Mouse (Mus musculus) embryonic facial prominence, embryonic 15.5 days (tissue): Measurements from ENCODE around the gene Zdhhc4. TPM values are rescaled to one million over a fixed set of nuclear protein-coding genes. Genes with fewer than 3 reads are reported as not detected.

Source experiments
- ATAC-seq: fragments of 200-750 bp; cut with Nextera tagmentation; 2 replicates; pipeline ENCODE4 v1.8.0; 2017; ENCODE audit warnings: low read depth, moderate TSS enrichment; ENCODE audit not compliant: insufficient number of reproducible peaks, low FRiP score, low TSS enrichment
- H3K27ac ChIP-seq: fragments of 300-500 bp; sonication (generic); replicated peaks from 2 replicates; pipeline ENCODE4 v1.5.1; 2015; ENCODE audit warnings: mild to moderate bottlenecking, inconsistent platforms
- H3K27me3 ChIP-seq: fragments of 300-500 bp; sonication (generic); 2 replicates; pipeline ENCODE4 v1.6.1; 2015; ENCODE audit warnings: inconsistent platforms
- H3K36me3 ChIP-seq: fragments of 300-500 bp; sonication (generic); 2 replicates; pipeline ENCODE4 v1.6.1; 2015; ENCODE audit warnings: mild to moderate bottlenecking, inconsistent platforms
- H3K4me1 ChIP-seq: fragments of 300-500 bp; sonication (generic); 2 replicates; pipeline ENCODE4 v1.6.1; 2015; ENCODE audit warnings: inconsistent platforms
- H3K4me2 ChIP-seq: fragments of 300-500 bp; sonication (generic); replicated peaks from 2 replicates; pipeline ENCODE4 v1.6.1; 2015; ENCODE audit warnings: mild to moderate bottlenecking, inconsistent platforms
- H3K4me3 ChIP-seq: fragments of 300-500 bp; sonication (generic); replicated peaks from 2 replicates; pipeline ENCODE4 v1.5.1; 2015; ENCODE audit warnings: mild to moderate bottlenecking, inconsistent platforms
- H3K9ac ChIP-seq: fragments of 300-500 bp; sonication (generic); 2 replicates; pipeline ENCODE4 v1.6.1; 2015; ENCODE audit warnings: inconsistent platforms
- H3K9me3 ChIP-seq: fragments of 300-500 bp; sonication (generic); replicated peaks from 2 replicates; pipeline ENCODE4 v1.6.1; 2016; ENCODE audit warnings: inconsistent platforms
- WGBS: fragments of 180-500 bp; shearing (Covaris S2); methylation state at CpG from one replicate; pipeline ENCODE4 v1.1.7; 2015; 5-methylcytosine and 5-hydroxymethylcytosine counted together
- polyA plus RNA-seq: library from polyadenylated mRNA; unstranded; fragments of >200 nt; fragmentation: Nextera tagmentation; extraction: Ambion mirVana; gene quantifications from 2 replicates; pipeline ENCODE4 v1.2.1, GENCODE M21; 2015

Gene Zdhhc4
- polyA plus RNA-seq, 1 experiment from 2014 or later, result 77.8 TPM

- Histone ChIP-seq H3K9ac (no peak overlapping the region), H3K4me2 (no peak overlapping the region), H3K27me3 (peaks cover 2% of the 10 kb centered on the region; the same call in 1 of the 2 replicates), H3K9me3 (no peaks in the 10 kb centered on the region), H3K4me3 (no peak overlapping the region), H3K27ac (peak overlapping the region; percentile 65), H3K4me1 (peaks cover 23% of the 10 kb centered on the region), H3K36me3 (no peaks in the 10 kb centered on the region)
- WGBS, result 69% methylated on average over 16 of the region's 16 CpGs
- peak; percentile 5; the same call in 1 of the 2 replicates for ATAC-seq
Measured at GRCm38 (mm10) chr5:143272540-143273330, 56.3 kb downstream of the Zdhhc4 start.

GRCm38 (mm10) chr5:143272108-143272507 lies 56.9 kb downstream of the Zdhhc4 start:
- Histone ChIP-seq H3K9ac (no peak overlapping the region), H3K36me3 (no peaks in the 10 kb centered on the region), H3K4me1 (peaks cover 23% of the 10 kb centered on the region), H3K27me3 (no peaks in the 10 kb centered on the region), H3K4me3 (no peak overlapping the region), H3K4me2 (no peak overlapping the region), H3K9me3 (no peaks in the 10 kb centered on the region), H3K27ac (peak overlapping the region; percentile 65)
- ATAC-seq, result no peak
- 66% methylated on average over 3 of the region's 3 CpGs for WGBS

- Histone ChIP-seq H3K9me3 (no peaks in the 10 kb centered on the region), H3K4me3 (no peak overlapping the region), H3K9ac (no peak overlapping the region), H3K36me3 (no peaks in the 10 kb centered on the region), H3K27ac (peak overlapping the region; percentile 65; the same call in 1 of the 2 replicates), H3K4me2 (no peak overlapping the region), H3K27me3 (no peaks in the 10 kb centered on the region), H3K4me1 (peaks cover 23% of the 10 kb centered on the region)
- ATAC-seq, result no peak
- WGBS, result 76% methylated on average over 6 of the region's 6 CpGs
Measured at GRCm38 (mm10) chr5:143271642-143272041, 57.4 kb downstream of the Zdhhc4 start.

- Histone ChIP-seq H3K4me3 (peak overlapping the region; percentile 78), H3K9me3 (no peaks in the 10 kb centered on the region), H3K27me3 (no peaks in the 10 kb centered on the region), H3K9ac (peak overlapping the region; percentile 88), H3K36me3 (no peaks in the 10 kb centered on the region), H3K4me2 (peak overlapping the region; percentile 88), H3K4me1 (peaks cover 23% of the 10 kb centered on the region), H3K27ac (peak overlapping the region; percentile 63; the same call in 1 of the 2 replicates)
- ATAC-seq, result 0 out of 2 replicates have a peak, but pooled peaks have one; percentile 10
- WGBS, result 4% methylated on average over 12 of the region's 12 CpGs
Measured at GRCm38 (mm10) chr5:143270151-143270519, 58.9 kb downstream of the Zdhhc4 start.

- Histone ChIP-seq H3K4me1 (peaks cover 23% of the 10 kb centered on the region), H3K9ac (peak within 1 kb of the TSS; percentile 88), H3K4me3 (peak within 1 kb of the TSS; percentile 78), H3K27me3 (no peaks in the 10 kb centered on the region), H3K9me3 (no peaks in the 10 kb centered on the region), H3K36me3 (peaks cover 2% of the 10 kb centered on the region; the same call in 1 of the 2 replicates), H3K4me2 (peak within 1 kb of the TSS; percentile 88), H3K27ac (peak within 1 kb of the TSS; percentile 63)
- under 1% methylated on average over 76 of the region's 79 CpGs for WGBS
- peak; percentile 80 for ATAC-seq
Measured at GRCm38 (mm10) chr5:143269363-143270150, 59.5 kb downstream of the Zdhhc4 start, which contains the start of gene Zfp316. Gene Zfp316 (minus strand): TSS chr5:143270022.

- H3K36me3 ChIP-seq, result peaks cover 6% of the 10 kb centered on the region
- H3K4me1 ChIP-seq, result peaks cover 23% of the 10 kb centered on the region
- H3K4me2 ChIP-seq, result peak overlapping the region; percentile 88
- ATAC-seq, result no peak
- H3K4me3 ChIP-seq, result peak overlapping the region; percentile 78
- peak overlapping the region; percentile 88; the same call in 1 of the 2 replicates for H3K9ac ChIP-seq
- no peaks in the 10 kb centered on the region for H3K27me3 ChIP-seq
- WGBS, result 27% methylated on average over 8 of the region's 8 CpGs
- no peaks in the 10 kb centered on the region for H3K9me3 ChIP-seq
- peak overlapping the region; percentile 63; the same call in 1 of the 2 replicates for H3K27ac ChIP-seq
Measured at GRCm38 (mm10) chr5:143268985-143269362, 60.1 kb downstream of the Zdhhc4 start.

- Histone ChIP-seq H3K9me3 (no peaks in the 10 kb centered on the region), H3K4me1 (peaks cover 23% of the 10 kb centered on the region), H3K27ac (no peak overlapping the region), H3K4me3 (no peak overlapping the region), H3K4me2 (no peak overlapping the region), H3K9ac (no peak overlapping the region), H3K27me3 (no peaks in the 10 kb centered on the region), H3K36me3 (peaks cover 28% of the 10 kb centered on the region)
- ATAC-seq, result no peak
- 80% methylated on average over 6 of the region's 6 CpGs for WGBS
Measured at GRCm38 (mm10) chr5:143266794-143267193, 62.3 kb downstream of the Zdhhc4 start.

Other genes with a start within 250 kb of the Zdhhc4 start
- gene Rnf216, start 216.3 kb downstream of the Zdhhc4 start, polyA plus RNA-seq, result 41.2 and 42.7 TPM in 2 replicates
- 0.14 and 0.52 TPM in 2 replicates for gene Olfr718-ps1, start 181.7 kb downstream of the Zdhhc4 start, polyA plus RNA-seq
- gene Rbak, start 148.5 kb downstream of the Zdhhc4 start, polyA plus RNA-seq, result 13.4 and 15.4 TPM in 2 replicates
- gene Spdye4b, start 148.2 kb downstream of the Zdhhc4 start, polyA plus RNA-seq, result not detected in 2 replicates
- not detected in 2 replicates for gene Spdye4a, start 102.4 kb downstream of the Zdhhc4 start, polyA plus RNA-seq
- gene Zfp12, start 94.1 kb downstream of the Zdhhc4 start, polyA plus RNA-seq, result 16.9 TPM in 2 replicates
- 4.4 and 5.2 TPM in 2 replicates for gene Zfp316, start 59.2 kb downstream of the Zdhhc4 start, polyA plus RNA-seq
- 0.29 and 0.32 TPM in 2 replicates for gene Zfp853, start 35.6 kb downstream of the Zdhhc4 start, polyA plus RNA-seq
- gene E130309D02Rik, start 13.9 kb downstream of the Zdhhc4 start, polyA plus RNA-seq, result 33.1 and 33.7 TPM in 2 replicates
- 0.68 and 1.8 TPM in 2 replicates for gene Grid2ip, start 28.1 kb upstream of the Zdhhc4 start, polyA plus RNA-seq
- 416 and 417 TPM in 2 replicates for gene Kdelr2, start 74.6 kb upstream of the Zdhhc4 start, polyA plus RNA-seq
- gene Daglb, start 135.3 kb upstream of the Zdhhc4 start, polyA plus RNA-seq, result 11.9 and 13.3 TPM in 2 replicates
- gene Rac1, start 198.8 kb upstream of the Zdhhc4 start, polyA plus RNA-seq, result 488 and 536 TPM in 2 replicates